Mouse (Mus musculus): Measurements from ENCODE around the gene Mfap3l. TPM values are rescaled to one million over a fixed set of nuclear protein-coding genes. Genes with fewer than 3 reads are reported as not detected.
"Not testable (repeated sequence)": the region's sequence is repeated elsewhere in the genome, so short reads cannot be mapped to it uniquely, and the experiment has no call there.

Mfap3l gene
- 1 to 10 TPM; 3.6 to 4.2 TPM for total RNA-seq (2021)

- peak; percentile 90 for DNase-seq
These were observed at the start of gene Mfap3l for GRCm38 (mm10) chr8:60632250-60632932. TSS of gene Mfap3l (plus strand) at chr8:60632827.

GRCm38 (mm10) chr8:60583369-60583768 is 49.3 kb upstream of the Mfap3l start:
- DNase-seq = no peak

GRCm38 (mm10) chr8:60591352-60592105 is 41.1 kb upstream of the Mfap3l start:
- not testable (repeated sequence) for DNase-seq

- peak; percentile 22 for DNase-seq
These were observed 37.9 kb upstream of the Mfap3l start for GRCm38 (mm10) chr8:60594761-60595160.

GRCm38 (mm10) chr8:60611580-60612111 is 21.0 kb upstream of the Mfap3l start:
- no peak for DNase-seq

- DNase-seq = peak; percentile 48
These were observed 15.7 kb upstream of the Mfap3l start for GRCm38 (mm10) chr8:60616928-60617327.

- no peak for DNase-seq
These were observed 11.1 kb upstream of the Mfap3l start for GRCm38 (mm10) chr8:60621561-60621960.

- no peak for DNase-seq
These were observed 10.6 kb upstream of the Mfap3l start for GRCm38 (mm10) chr8:60622056-60622455.

GRCm38 (mm10) chr8:60623438-60623837 is 9.2 kb upstream of the Mfap3l start:
- DNase-seq = no peak

GRCm38 (mm10) chr8:60624722-60625121 is 7.9 kb upstream of the Mfap3l start:
- DNase-seq = no peak

GRCm38 (mm10) chr8:60627937-60628336 is 4.7 kb upstream of the Mfap3l start:
- no peak for DNase-seq

- DNase-seq = no peak
These were observed 3.6 kb upstream of the Mfap3l start for GRCm38 (mm10) chr8:60629059-60629458.

GRCm38 (mm10) chr8:60631504-60631934 is 1.1 kb upstream of the Mfap3l start:
- DNase-seq = peak; percentile 74

- no peak for DNase-seq
These were observed 467 bp downstream of the Mfap3l start for GRCm38 (mm10) chr8:60632933-60633655.

- DNase-seq = no peak
These were observed 2.3 kb downstream of the Mfap3l start for GRCm38 (mm10) chr8:60634921-60635320.

GRCm38 (mm10) chr8:60635846-60636245 is 3.2 kb downstream of the Mfap3l start:
- DNase-seq = no peak

GRCm38 (mm10) chr8:60640046-60640445 is 7.4 kb downstream of the Mfap3l start:
- DNase-seq = no peak

GRCm38 (mm10) chr8:60643416-60644020 is 10.9 kb downstream of the Mfap3l start:
- DNase-seq = no peak

- no peak for DNase-seq
These were observed 12.5 kb downstream of the Mfap3l start for GRCm38 (mm10) chr8:60645164-60645563.

GRCm38 (mm10) chr8:60645911-60646310 is 13.3 kb downstream of the Mfap3l start:
- DNase-seq = no peak

GRCm38 (mm10) chr8:60647291-60647690 is 14.7 kb downstream of the Mfap3l start:
- DNase-seq = no peak

- no peak for DNase-seq
These were observed 16.5 kb downstream of the Mfap3l start for GRCm38 (mm10) chr8:60649081-60649480.

Data from heart, postnatal 4 days (tissue).